Mouse (Mus musculus): ENCODE results near the gene Chdh. TPM values are rescaled to one million over a fixed set of nuclear protein-coding genes. Genes with fewer than 3 reads are reported as not detected.

Chdh gene
- 0.04 TPM in 2 replicates for polyA plus RNA-seq (2014; fragmentation: Nextera tagmentation; extraction: Ambion mirVana)

DNA sequence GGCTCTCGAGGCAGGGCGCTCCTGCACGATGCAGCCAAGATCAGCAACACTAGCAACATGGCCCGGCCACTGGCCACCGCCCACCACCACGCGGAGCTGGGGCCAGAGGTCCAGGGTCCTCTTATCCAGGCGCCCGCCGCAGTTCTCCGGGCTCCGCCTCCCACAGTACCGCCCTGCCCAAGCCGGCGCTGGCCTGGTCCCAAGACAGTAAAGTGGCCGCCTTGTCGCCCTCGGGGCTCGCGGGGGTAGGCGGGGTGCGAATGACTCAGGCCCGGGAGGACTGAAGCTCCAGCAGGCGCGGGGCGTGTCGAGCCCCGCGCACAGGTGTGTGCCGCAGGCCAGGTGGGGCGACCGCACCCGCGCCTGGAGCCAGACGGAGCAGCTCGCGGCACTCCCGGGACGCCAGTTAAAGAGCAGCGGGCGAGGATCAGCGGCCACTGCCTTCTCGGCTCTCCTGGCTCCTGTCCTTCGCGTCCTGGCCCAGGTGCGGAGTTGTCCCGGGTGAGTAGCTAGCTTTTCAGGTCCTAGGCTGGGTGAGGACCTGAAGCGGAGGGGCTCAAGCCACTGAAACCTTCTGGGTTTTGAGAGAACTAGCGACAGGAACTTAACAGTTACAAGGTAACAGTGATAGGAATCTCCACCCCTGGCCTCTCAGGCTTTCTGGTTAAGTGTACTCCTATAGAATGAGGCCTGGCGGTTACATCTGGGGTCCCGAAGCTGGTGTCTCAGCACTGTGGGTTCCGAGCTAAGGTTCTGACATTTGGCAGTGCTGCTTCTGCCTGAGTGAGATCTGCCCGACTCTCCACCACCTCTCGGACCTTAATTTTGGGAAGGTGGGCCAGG is at the start of gene Chdh, which contains the start of gene Il17rb:
Gene Chdh, plus strand, starts transcription at position 291 of the 843 bp plus-strand sequence.
Gene Il17rb, minus strand, starts transcription at position 164 of the 843 bp plus-strand sequence.
- peak; percentile 69 for ATAC-seq (ENCODE audit: low FRiP score)
- WGBS, result 12% methylated on average over 46 of the region's 54 CpGs

DNA sequence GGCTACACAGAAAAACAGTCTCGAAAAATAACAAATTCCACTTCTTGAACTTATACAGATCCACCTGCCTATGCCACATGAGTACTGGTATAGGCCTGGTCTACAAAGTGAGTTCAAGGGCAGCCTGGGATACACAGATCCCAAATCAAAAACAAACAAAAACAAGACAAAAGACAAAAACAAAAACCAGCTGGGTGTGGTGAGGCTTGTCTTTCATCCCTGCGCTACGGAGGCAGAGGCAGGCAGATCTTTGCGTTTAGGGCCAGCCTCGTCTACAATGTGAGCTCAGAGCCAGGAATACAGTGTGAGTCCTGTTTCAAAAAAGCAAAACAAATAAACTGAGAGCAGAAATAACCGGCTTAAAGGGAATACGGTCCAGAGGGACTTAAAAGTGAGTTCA is 41.2 kb upstream of the Chdh start:
- Histone ChIP-seq H3K9ac (ENCODE audit: low read length) (peak overlapping the region; percentile 49; the same call in 1 of the 2 replicates), H3K27me3 (ENCODE audit: control insufficient read depth, insufficient read depth, low read length) (no peaks in the 10 kb centered on the region), H3K4me1 (ENCODE audit: control insufficient read depth, insufficient read depth, low read length) (peaks cover 12% of the 10 kb centered on the region), H3K9me3 (ENCODE audit: control insufficient read depth, low read length) (no peaks in the 10 kb centered on the region), H3K4me2 (peak overlapping the region; percentile 51), H3K36me3 (ENCODE audit: control insufficient read depth, insufficient read depth, low read length) (peaks cover 13% of the 10 kb centered on the region), H3K27ac (ENCODE audit: low read depth, low read length) (no peak overlapping the region), H3K4me3 (ENCODE audit: low read depth, low read length) (peak overlapping the region; percentile 86)
- WGBS, result 67% methylated on average over 7 of the region's 7 CpGs
- DNase-seq (ENCODE audit: low spot score, missing footprints), result no peak
- ATAC-seq (ENCODE audit: low FRiP score), result no peak

More for the DNA sequence above, at the start of gene Chdh, which contains the start of gene Il17rb:
- H3K9me3 ChIP-seq (ENCODE audit: control insufficient read depth, low read length), result no peaks in the 10 kb centered on the region
- no peak within 1 kb of the TSS for H3K27ac ChIP-seq (ENCODE audit: low read depth, low read length)
- peak within 1 kb of the TSS; percentile 41 for H3K9ac ChIP-seq (ENCODE audit: low read length)
- peak within 1 kb of the TSS; percentile 33 for H3K4me3 ChIP-seq (ENCODE audit: low read depth, low read length)
- H3K27me3 ChIP-seq (ENCODE audit: control insufficient read depth, insufficient read depth, low read length), result peaks cover 8% of the 10 kb centered on the region; the same call in 1 of the 2 replicates
- H3K4me2 ChIP-seq, result peak within 1 kb of the TSS; percentile 76
- DNase-seq (ENCODE audit: low spot score, missing footprints), result peak; percentile 91
- H3K4me1 ChIP-seq (ENCODE audit: control insufficient read depth, insufficient read depth, low read length), result 0 out of 2 replicates have a peak, but pooled peaks cover 2% of the 10 kb centered on the region
- H3K36me3 ChIP-seq (ENCODE audit: control insufficient read depth, insufficient read depth, low read length), result no peaks in the 10 kb centered on the region

DNA sequence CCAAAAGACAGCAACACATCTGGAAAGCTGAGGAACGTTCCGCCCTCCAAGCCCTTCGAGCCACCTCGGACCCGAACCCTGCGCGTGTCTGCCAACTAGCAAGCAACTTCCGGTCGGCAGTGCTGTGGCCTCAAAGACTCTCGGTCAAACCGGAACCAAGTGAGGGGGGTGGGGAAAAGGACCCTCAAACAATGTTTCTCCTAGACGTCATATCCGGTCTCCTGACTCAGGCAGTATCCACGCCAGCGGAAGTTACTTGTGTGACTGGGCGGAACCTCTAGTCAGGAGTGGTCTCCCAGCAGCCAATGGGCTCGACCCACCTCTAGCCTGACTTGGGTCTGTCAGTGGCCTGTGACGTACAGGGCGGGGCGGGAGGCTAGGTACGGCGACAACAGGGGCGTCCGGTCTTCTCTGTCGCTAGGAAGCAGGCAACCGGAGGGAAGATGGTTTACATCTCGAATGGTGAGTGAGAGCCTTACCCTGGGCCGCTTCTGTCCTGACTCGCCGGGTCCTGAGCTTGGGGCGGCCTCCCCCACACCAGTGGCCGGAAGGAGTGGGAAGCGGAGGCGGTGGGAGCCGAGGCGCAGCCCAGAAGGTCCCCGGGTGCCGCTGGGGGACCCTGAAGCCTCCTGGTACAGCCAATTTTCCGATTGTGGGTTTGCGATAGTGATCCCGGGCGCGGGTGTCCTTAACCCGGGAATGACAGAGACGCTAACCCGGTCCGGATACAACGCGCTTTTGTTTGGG is 40.6 kb upstream of the Chdh start, which contains the start of gene Selenok:
Gene Selenok, plus strand, starts transcription at position 234 of the 747 bp plus-strand sequence.
- peaks cover 18% of the 10 kb centered on the region for H3K36me3 ChIP-seq (ENCODE audit: control insufficient read depth, insufficient read depth, low read length)
- ATAC-seq (ENCODE audit: low FRiP score) (peak; percentile 100), DNase-seq (ENCODE audit: low spot score, missing footprints) (peak; percentile 98)
- no peaks in the 10 kb centered on the region for H3K27me3 ChIP-seq (ENCODE audit: control insufficient read depth, insufficient read depth, low read length)
- H3K4me1 ChIP-seq (ENCODE audit: control insufficient read depth, insufficient read depth, low read length), result peaks cover 12% of the 10 kb centered on the region
- H3K9me3 ChIP-seq (ENCODE audit: control insufficient read depth, low read length), result no peaks in the 10 kb centered on the region
- H3K27ac ChIP-seq (ENCODE audit: low read depth, low read length), result peak within 1 kb of the TSS; percentile 55
- H3K4me3 ChIP-seq (ENCODE audit: low read depth, low read length), result peak within 1 kb of the TSS; percentile 86
- H3K9ac ChIP-seq (ENCODE audit: low read length), result peak within 1 kb of the TSS; percentile 89
- under 1% methylated on average over 49 of the region's 49 CpGs for WGBS
- H3K4me2 ChIP-seq, result peak within 1 kb of the TSS; percentile 77

DNA sequence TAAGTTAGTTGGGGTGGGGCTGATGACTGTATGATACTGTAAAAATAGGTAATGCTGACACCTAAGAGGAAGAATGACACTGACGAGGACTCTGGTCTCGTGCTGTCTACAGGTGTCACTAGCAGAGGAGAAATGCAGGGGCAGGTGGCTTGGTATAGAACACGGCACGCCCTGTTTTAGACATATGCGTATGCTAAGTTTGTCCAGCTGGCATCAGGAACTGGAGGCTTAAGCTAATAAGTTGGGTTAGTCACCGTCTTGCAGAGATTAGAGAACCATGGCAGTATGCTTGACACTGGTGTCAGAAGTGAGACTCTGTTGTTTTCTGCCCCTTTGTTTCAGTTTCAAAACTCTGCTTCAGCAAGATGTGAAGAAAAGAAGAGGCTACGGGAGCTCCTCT is 37.4 kb upstream of the Chdh start:
- 95% methylated on average over 7 of the region's 7 CpGs for WGBS
- DNase-seq (ENCODE audit: low spot score, missing footprints), result no peak
- H3K4me3 ChIP-seq (ENCODE audit: low read depth, low read length), result no peak overlapping the region
- H3K4me1 ChIP-seq (ENCODE audit: control insufficient read depth, insufficient read depth, low read length), result peaks cover 12% of the 10 kb centered on the region
- H3K36me3 ChIP-seq (ENCODE audit: control insufficient read depth, insufficient read depth, low read length), result peaks cover 22% of the 10 kb centered on the region
- H3K9ac ChIP-seq (ENCODE audit: low read length), result no peak overlapping the region
- H3K4me2 ChIP-seq, result no peak overlapping the region
- no peak overlapping the region for H3K27ac ChIP-seq (ENCODE audit: low read depth, low read length)
- H3K9me3 ChIP-seq (ENCODE audit: control insufficient read depth, low read length), result no peaks in the 10 kb centered on the region
- no peak for ATAC-seq (ENCODE audit: low FRiP score)
- no peaks in the 10 kb centered on the region for H3K27me3 ChIP-seq (ENCODE audit: control insufficient read depth, insufficient read depth, low read length)

DNA sequence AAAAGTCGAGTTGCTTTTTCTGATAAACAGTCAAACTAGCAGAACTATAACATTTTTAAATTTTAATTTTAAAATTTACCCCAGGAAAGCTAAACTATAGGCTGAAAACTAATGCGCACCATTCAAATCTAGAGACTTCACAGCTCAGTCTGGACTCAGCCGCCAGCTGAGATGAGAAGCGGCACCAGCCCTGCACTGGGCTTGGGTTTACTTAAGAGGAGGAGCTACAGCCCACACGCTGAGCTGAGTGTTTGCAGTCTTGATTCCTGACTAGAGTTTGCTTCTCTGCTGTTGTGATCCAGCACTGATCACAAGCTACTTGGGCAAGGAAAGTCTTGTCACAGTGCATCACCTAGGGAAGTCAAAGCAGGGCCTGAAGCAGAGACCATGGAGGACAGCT is 36.8 kb upstream of the Chdh start:
- ATAC-seq (ENCODE audit: low FRiP score) (no peak), DNase-seq (ENCODE audit: low spot score, missing footprints) (no peak)
- Histone ChIP-seq H3K4me1 (ENCODE audit: control insufficient read depth, insufficient read depth, low read length) (peaks cover 12% of the 10 kb centered on the region), H3K36me3 (ENCODE audit: control insufficient read depth, insufficient read depth, low read length) (peaks cover 22% of the 10 kb centered on the region), H3K4me3 (ENCODE audit: low read depth, low read length) (no peak overlapping the region), H3K4me2 (no peak overlapping the region), H3K9ac (ENCODE audit: low read length) (no peak overlapping the region), H3K27ac (ENCODE audit: low read depth, low read length) (no peak overlapping the region), H3K9me3 (ENCODE audit: control insufficient read depth, low read length) (no peaks in the 10 kb centered on the region), H3K27me3 (ENCODE audit: control insufficient read depth, insufficient read depth, low read length) (no peaks in the 10 kb centered on the region)
- 87% methylated on average over 5 of the region's 5 CpGs for WGBS

DNA sequence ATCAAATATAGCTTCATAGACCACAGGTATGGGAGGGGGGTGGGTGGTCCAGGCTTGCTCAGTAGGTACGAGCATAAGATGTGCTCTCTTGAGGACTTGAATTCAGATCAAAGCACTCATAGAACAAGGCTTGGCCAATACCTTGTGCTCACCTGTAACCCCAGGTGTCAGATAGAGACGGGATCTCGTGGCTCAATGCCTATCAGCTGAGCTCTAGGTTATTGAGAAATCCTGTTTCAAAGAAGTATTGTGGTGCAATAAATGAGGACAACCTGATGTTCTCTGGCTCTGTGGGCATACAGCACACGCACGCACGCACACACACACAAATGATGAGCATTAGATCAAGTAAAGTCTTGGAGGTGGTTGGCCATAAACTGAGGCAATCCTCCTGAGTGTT is 31.9 kb upstream of the Chdh start:
- Histone ChIP-seq H3K27me3 (ENCODE audit: control insufficient read depth, insufficient read depth, low read length) (no peaks in the 10 kb centered on the region), H3K4me2 (no peak overlapping the region), H3K9ac (ENCODE audit: low read length) (no peak overlapping the region), H3K36me3 (ENCODE audit: control insufficient read depth, insufficient read depth, low read length) (peaks cover 24% of the 10 kb centered on the region), H3K27ac (ENCODE audit: low read depth, low read length) (no peak overlapping the region), H3K9me3 (ENCODE audit: control insufficient read depth, low read length) (no peaks in the 10 kb centered on the region), H3K4me1 (ENCODE audit: control insufficient read depth, insufficient read depth, low read length) (peaks cover 9% of the 10 kb centered on the region; the same call in 1 of the 2 replicates), H3K4me3 (ENCODE audit: low read depth, low read length) (no peak overlapping the region)
- ATAC-seq (ENCODE audit: low FRiP score) (no peak), DNase-seq (ENCODE audit: low spot score, missing footprints) (no peak)
- 96% methylated on average over 6 of the region's 6 CpGs for WGBS

DNA sequence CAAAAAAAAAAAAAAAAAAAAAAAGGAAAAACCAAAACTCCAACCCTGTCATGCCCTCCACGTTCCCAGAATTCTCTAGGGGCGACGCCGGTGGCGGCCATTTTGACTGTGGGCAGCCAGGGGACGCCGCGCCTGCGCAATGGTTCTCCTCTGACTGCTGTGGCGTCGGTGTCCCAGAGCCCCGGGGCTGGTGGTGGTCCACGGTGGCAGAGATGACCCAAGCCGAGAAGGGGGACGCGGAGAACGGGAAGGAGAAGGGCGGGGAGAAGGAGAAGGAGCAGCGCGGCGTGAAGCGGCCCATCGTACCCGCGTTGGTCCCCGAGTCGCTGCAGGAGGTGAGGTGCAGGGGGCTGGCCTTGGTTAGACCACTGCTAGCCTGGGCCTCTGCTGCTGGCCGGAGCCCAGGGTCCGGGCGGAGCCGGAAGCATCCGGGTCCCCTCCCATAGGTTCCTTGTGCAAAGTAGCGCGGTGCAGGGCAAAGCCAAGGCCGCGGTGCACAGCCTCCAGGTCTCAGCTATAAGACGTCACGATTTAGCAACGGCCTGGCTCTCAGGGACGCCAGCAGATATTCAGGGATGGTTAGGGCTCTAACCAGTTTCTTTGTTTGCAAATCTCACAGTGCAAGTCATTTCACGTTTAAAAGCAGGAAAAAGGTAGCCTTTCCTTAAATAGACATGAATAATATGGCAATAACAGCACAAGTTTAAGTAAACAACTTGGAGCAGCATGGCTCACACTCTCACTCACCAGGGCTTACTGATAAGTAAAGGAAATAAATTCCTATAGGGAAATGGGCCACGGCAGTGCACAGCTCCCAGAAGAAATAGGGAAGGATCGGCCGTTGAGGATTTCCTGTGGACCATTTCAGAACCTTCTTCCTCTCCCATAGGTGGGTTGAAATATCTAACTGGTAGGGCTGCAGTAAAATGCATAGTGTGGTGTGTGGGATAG is 30.3 kb upstream of the Chdh start, which contains the start of gene Actr8:
Gene Actr8, plus strand, starts transcription at position 84 of the 951 bp plus-strand sequence.
- peaks cover 21% of the 10 kb centered on the region for H3K36me3 ChIP-seq (ENCODE audit: control insufficient read depth, insufficient read depth, low read length)

More for the DNA sequence above, 30.3 kb upstream of the Chdh start, which contains the start of gene Actr8:
- peaks cover 9% of the 10 kb centered on the region; the same call in 1 of the 2 replicates for H3K4me1 ChIP-seq (ENCODE audit: control insufficient read depth, insufficient read depth, low read length)
- 4% methylated on average over 44 of the region's 44 CpGs for WGBS
- peak within 1 kb of the TSS; percentile 83 for H3K4me2 ChIP-seq
- H3K9ac ChIP-seq (ENCODE audit: low read length), result peak within 1 kb of the TSS; percentile 93
- H3K27me3 ChIP-seq (ENCODE audit: control insufficient read depth, insufficient read depth, low read length), result no peaks in the 10 kb centered on the region
- DNase-seq (ENCODE audit: low spot score, missing footprints) (peak; percentile 99), ATAC-seq (ENCODE audit: low FRiP score) (peak; percentile 98)
- no peaks in the 10 kb centered on the region for H3K9me3 ChIP-seq (ENCODE audit: control insufficient read depth, low read length)
- H3K4me3 ChIP-seq (ENCODE audit: low read depth, low read length), result peak within 1 kb of the TSS; percentile 78
- H3K27ac ChIP-seq (ENCODE audit: low read depth, low read length), result peak within 1 kb of the TSS; percentile 82

All from midbrain, embryonic 11.5 days (tissue).